Mouse (Mus musculus): Measurements from ENCODE around the gene Pdzd7. TPM values are rescaled to one million over a fixed set of nuclear protein-coding genes. Genes with fewer than 3 reads are reported as not detected.

The Pdzd7 gene
- polyA plus RNA-seq, 1 experiment from 2014 or later, result 0.33 TPM

GRCm38 (mm10) chr19:45065226-45065625 lies 19.7 kb upstream of the Pdzd7 start:
- Histone ChIP-seq H3K27ac (replicated peaks) (no peak overlapping the region), H3K9ac (ENCODE audit: low read length) (no peak overlapping the region), H3K4me3 (ENCODE audit: low read depth, low read length) (no peak overlapping the region), H3K36me3 (ENCODE audit: control insufficient read depth, insufficient read depth, low read length) (no peaks in the 10 kb centered on the region), H3K27me3 (ENCODE audit: control insufficient read depth, insufficient read depth, low read length) (peaks cover 3% of the 10 kb centered on the region; the same call in 1 of the 2 replicates), H3K9me3 (ENCODE audit: control insufficient read depth, low read length) (no peaks in the 10 kb centered on the region), H3K4me2 (replicated peaks; ENCODE audit: low read depth) (no peak overlapping the region), H3K4me1 (replicated peaks; ENCODE audit: control insufficient read depth, insufficient read depth) (no peaks in the 10 kb centered on the region)
- WGBS, result 7% methylated on average over 21 of the region's 21 CpGs
- no peak for TF ChIP-seq EP300 (optimal IDR thresholded peaks at IDR 0.05)
- TF ChIP-seq CTCF (IDR thresholded peaks at IDR 0.05; ENCODE audit: low read depth), result 0 out of 2 replicates have a peak, but pooled peaks have one; percentile 9
- ATAC-seq (ENCODE audit: low FRiP score, low TSS enrichment), result peak; percentile 30
- DNase-seq (ENCODE audit: low spot score), result no peak

- Histone ChIP-seq H3K36me3 (ENCODE audit: control insufficient read depth, insufficient read depth, low read length) (no peaks in the 10 kb centered on the region), H3K4me3 (ENCODE audit: low read depth, low read length) (no peak overlapping the region), H3K4me1 (replicated peaks; ENCODE audit: control insufficient read depth, insufficient read depth) (peaks cover 3% of the 10 kb centered on the region; the same call in 1 of the 2 replicates), H3K9me3 (ENCODE audit: control insufficient read depth, low read length) (no peaks in the 10 kb centered on the region), H3K4me2 (replicated peaks; ENCODE audit: low read depth) (no peak overlapping the region), H3K27me3 (ENCODE audit: control insufficient read depth, insufficient read depth, low read length) (peaks cover 3% of the 10 kb centered on the region; the same call in 1 of the 2 replicates), H3K9ac (ENCODE audit: low read length) (no peak overlapping the region), H3K27ac (replicated peaks) (no peak overlapping the region)
- ATAC-seq (ENCODE audit: low FRiP score, low TSS enrichment) (no peak), DNase-seq (ENCODE audit: low spot score) (no peak)
- peak; percentile 70 for TF ChIP-seq CTCF (IDR thresholded peaks at IDR 0.05; ENCODE audit: low read depth)
- no peak for TF ChIP-seq EP300 (optimal IDR thresholded peaks at IDR 0.05)
- 48% methylated on average over 20 of the region's 20 CpGs for WGBS
Measured at GRCm38 (mm10) chr19:45063565-45064292, 18.2 kb upstream of the Pdzd7 start.

- H3K36me3 ChIP-seq (ENCODE audit: control insufficient read depth, insufficient read depth, low read length), result no peaks in the 10 kb centered on the region
- H3K27ac ChIP-seq (replicated peaks), result peak overlapping the region; percentile 96
- TF ChIP-seq EP300 (optimal IDR thresholded peaks at IDR 0.05), result no peak
- TF ChIP-seq CTCF (IDR thresholded peaks at IDR 0.05; ENCODE audit: low read depth), result no peak
- H3K4me2 ChIP-seq (replicated peaks; ENCODE audit: low read depth), result peak overlapping the region; percentile 81
- DNase-seq (ENCODE audit: low spot score) (no peak), ATAC-seq (ENCODE audit: low FRiP score, low TSS enrichment) (no peak; the same call in 1 of the 2 replicates)
- peak overlapping the region; percentile 60 for H3K4me3 ChIP-seq (ENCODE audit: low read depth, low read length)
- H3K9ac ChIP-seq (ENCODE audit: low read length), result peak overlapping the region; percentile 79
- no peaks in the 10 kb centered on the region for H3K27me3 ChIP-seq (ENCODE audit: control insufficient read depth, insufficient read depth, low read length)
- no peaks in the 10 kb centered on the region for H3K9me3 ChIP-seq (ENCODE audit: control insufficient read depth, low read length)
- under 1% methylated on average over 14 of the region's 14 CpGs for WGBS
- H3K4me1 ChIP-seq (replicated peaks; ENCODE audit: control insufficient read depth, insufficient read depth), result peaks cover 10% of the 10 kb centered on the region
Measured at GRCm38 (mm10) chr19:45058841-45059240, 13.3 kb upstream of the Pdzd7 start.

- H3K27me3 ChIP-seq (ENCODE audit: control insufficient read depth, insufficient read depth, low read length), result no peaks in the 10 kb centered on the region
- TF ChIP-seq CTCF (IDR thresholded peaks at IDR 0.05; ENCODE audit: low read depth) (no peak), EP300 (optimal IDR thresholded peaks at IDR 0.05) (no peak)
- peak overlapping the region; percentile 79 for H3K9ac ChIP-seq (ENCODE audit: low read length)
- WGBS, result under 1% methylated on average over 34 of the region's 34 CpGs
- DNase-seq (ENCODE audit: low spot score) (peak; percentile 95), ATAC-seq (ENCODE audit: low FRiP score, low TSS enrichment) (peak; percentile 91)
- peak overlapping the region; percentile 96 for H3K27ac ChIP-seq (replicated peaks)
- no peaks in the 10 kb centered on the region for H3K36me3 ChIP-seq (ENCODE audit: control insufficient read depth, insufficient read depth, low read length)
- H3K4me3 ChIP-seq (ENCODE audit: low read depth, low read length), result peak overlapping the region; percentile 60
- H3K9me3 ChIP-seq (ENCODE audit: control insufficient read depth, low read length), result no peaks in the 10 kb centered on the region
- H3K4me2 ChIP-seq (replicated peaks; ENCODE audit: low read depth), result peak overlapping the region; percentile 81
- peaks cover 10% of the 10 kb centered on the region for H3K4me1 ChIP-seq (replicated peaks; ENCODE audit: control insufficient read depth, insufficient read depth)
Measured at GRCm38 (mm10) chr19:45058113-45058839, 12.8 kb upstream of the Pdzd7 start.

GRCm38 (mm10) chr19:45057724-45058112 lies 12.2 kb upstream of the Pdzd7 start:
- ATAC-seq (ENCODE audit: low FRiP score, low TSS enrichment) (no peak), DNase-seq (ENCODE audit: low spot score) (no peak)
- 19% methylated on average over 7 of the region's 7 CpGs for WGBS
- no peaks in the 10 kb centered on the region for H3K36me3 ChIP-seq (ENCODE audit: control insufficient read depth, insufficient read depth, low read length)
- no peaks in the 10 kb centered on the region for H3K27me3 ChIP-seq (ENCODE audit: control insufficient read depth, insufficient read depth, low read length)
- H3K27ac ChIP-seq (replicated peaks), result peak overlapping the region; percentile 96
- peak overlapping the region; percentile 79 for H3K9ac ChIP-seq (ENCODE audit: low read length)
- H3K4me1 ChIP-seq (replicated peaks; ENCODE audit: control insufficient read depth, insufficient read depth), result peaks cover 10% of the 10 kb centered on the region
- TF ChIP-seq CTCF (IDR thresholded peaks at IDR 0.05; ENCODE audit: low read depth) (no peak), EP300 (optimal IDR thresholded peaks at IDR 0.05) (no peak)
- peak overlapping the region; percentile 81 for H3K4me2 ChIP-seq (replicated peaks; ENCODE audit: low read depth)
- H3K9me3 ChIP-seq (ENCODE audit: control insufficient read depth, low read length), result no peaks in the 10 kb centered on the region
- peak overlapping the region; percentile 60 for H3K4me3 ChIP-seq (ENCODE audit: low read depth, low read length)
